Mouse (Mus musculus) liver, embryonic 18 days (tissue): Measurements from ENCODE around the gene Kcnip3. TPM values are rescaled to one million over a fixed set of nuclear protein-coding genes. Genes with fewer than 3 reads are reported as not detected.

Experiments used
- polyA plus RNA-seq: library from polyadenylated mRNA; depleted of rRNA; stranded (reverse); fragments of >200 nt; gene quantifications from 2 replicates; pipeline ENCODE4 v1.2.3, GENCODE M21; 2012; rRNA removed

Kcnip3 gene
- 0.50 and 0.65 TPM in 2 replicates for polyA plus RNA-seq

DNA sequence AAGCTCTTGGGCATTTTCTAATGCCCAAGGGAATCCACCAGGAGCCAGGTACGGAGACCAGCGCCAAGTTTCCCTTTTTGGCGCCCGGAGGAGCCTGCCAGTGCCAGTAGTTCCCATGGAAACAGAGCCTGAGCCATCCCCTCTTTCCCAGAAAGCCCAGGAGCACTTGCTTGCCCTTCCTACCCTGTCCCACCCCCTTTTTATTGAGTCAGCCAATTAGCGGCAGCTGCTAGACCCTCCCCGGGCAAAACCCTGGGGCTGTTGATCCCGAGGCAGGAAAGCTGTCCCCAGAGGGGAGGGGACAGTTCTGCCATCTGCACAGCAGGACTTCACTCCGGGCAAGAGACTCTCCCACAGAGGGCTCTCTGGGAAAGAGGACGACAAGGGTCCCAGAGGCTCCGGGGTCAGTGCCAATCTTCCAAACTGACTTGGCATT is at the start of gene Kcnip3:
Gene Kcnip3 (minus strand): TSS at position 89 of the 436 bp plus-strand sequence.

DNA sequence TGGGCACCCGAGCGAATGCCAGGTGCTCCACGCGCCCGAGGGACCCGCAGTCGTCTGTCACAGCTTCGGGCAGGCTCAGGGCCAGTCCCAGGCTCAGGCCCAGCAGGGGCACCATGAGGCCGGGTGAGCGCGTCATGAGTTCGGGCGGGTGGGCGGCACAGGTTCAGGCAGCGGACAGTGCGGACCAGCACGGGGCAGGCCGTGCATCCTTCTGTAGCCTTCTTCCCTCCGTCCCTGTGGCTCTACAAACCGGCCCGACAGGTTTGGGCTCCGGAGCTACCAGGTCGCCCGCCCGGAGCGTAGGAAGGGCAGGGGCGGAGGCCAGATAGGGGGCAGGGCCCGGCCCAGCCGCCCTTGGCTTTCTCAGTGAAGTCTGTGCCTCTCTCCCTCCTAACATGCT is 19.3 kb upstream of the Kcnip3 start, which contains the start of gene Prom2:
Gene Prom2 (minus strand): TSS at position 283 of the 400 bp plus-strand sequence.

DNA sequence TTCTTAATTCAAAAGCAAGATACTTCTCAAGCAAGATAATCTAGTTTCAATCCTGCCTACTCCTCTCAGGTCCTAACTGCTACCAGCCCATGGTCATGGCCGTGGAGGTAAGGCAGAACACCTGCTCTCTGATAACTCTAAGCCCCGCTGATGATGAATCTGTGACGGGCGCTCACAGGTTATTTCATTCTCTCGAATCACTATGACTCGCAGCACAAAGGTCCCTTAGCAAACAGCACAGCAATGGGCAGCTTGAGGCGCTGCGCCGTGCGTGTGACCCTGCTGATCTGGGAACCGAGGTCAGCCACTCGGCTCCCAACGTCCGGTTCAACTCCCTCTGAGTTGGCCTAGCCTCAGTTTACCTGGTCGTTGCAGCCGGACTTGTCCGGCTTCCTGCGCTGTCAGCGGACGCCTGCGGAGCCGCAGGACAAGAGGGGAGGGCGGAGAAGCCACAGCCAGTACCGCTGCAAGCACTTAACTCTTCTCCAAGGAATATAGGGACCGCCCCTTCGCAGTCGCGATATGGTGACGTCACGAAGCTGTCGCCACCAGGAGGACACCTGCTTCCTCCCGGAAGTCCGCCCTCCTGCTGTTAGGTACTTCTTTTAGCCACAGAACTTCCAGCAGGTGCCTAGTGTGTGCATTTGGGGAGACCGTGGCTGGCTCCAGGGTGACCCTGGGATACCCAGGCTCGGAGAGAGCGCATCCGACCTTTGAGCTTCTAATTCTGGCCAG is 77.7 kb downstream of the Kcnip3 start, which contains the start of gene Fahd2a:
Gene Fahd2a (minus strand): TSS at position 511 of the 735 bp plus-strand sequence.

DNA sequence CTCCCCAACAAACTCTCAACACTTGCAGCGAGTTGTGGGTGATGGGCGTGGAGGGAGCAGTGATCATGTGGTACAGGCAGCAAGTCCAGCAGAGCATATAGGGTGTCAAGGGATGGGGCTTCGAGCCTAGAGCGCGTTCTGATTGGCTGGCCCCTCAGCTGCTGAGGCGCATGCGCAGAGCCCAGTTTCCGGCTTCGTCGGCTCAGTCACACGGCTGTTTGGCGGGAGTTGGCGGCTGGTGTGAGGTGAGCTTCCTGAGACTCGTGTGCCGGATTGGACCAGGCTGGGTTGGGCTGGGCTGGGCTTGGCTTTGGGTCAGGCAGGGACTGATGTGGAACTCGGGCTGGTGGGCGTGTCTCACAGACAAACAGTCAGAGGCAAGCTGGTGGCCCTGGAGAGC is 96.9 kb downstream of the Kcnip3 start, which contains the start of gene Gpat2:
Gene Gpat2 (plus strand): TSS at position 223 of the 400 bp plus-strand sequence.

Other genes with a start within 250 kb of the Kcnip3 start
- gene Dusp2, start 185.9 kb downstream of the Kcnip3 start, polyA plus RNA-seq, result 3.8 and 4.8 TPM in 2 replicates
- gene Astl, start 183.5 kb downstream of the Kcnip3 start, polyA plus RNA-seq, result not detected in 2 replicates
- gene Adra2b, start 158.9 kb downstream of the Kcnip3 start, polyA plus RNA-seq, result 3.1 and 3.7 TPM in 2 replicates
- gene Gpat2, start 96.9 kb downstream of the Kcnip3 start, polyA plus RNA-seq, result 0.60 and 0.61 TPM in 2 replicates
- 9.2 and 9.7 TPM in 2 replicates for gene Fahd2a, start 77.5 kb downstream of the Kcnip3 start, polyA plus RNA-seq
- not detected in 2 replicates for gene Prom2, start 19.4 kb upstream of the Kcnip3 start, polyA plus RNA-seq
- 2.0 and 2.1 TPM in 2 replicates for gene Zfp661, start 65.0 kb upstream of the Kcnip3 start, polyA plus RNA-seq
- gene Mrps5, start 65.1 kb upstream of the Kcnip3 start, polyA plus RNA-seq, result 47.2 and 49.9 TPM in 2 replicates
- 0.03 and 0.10 TPM in 2 replicates for gene Mal, start 134.6 kb upstream of the Kcnip3 start, polyA plus RNA-seq
- gene Mall, start 207.8 kb upstream of the Kcnip3 start, polyA plus RNA-seq, result 0.07 and 0.14 TPM in 2 replicates